Mouse (Mus musculus) retina, postnatal 7 days (tissue): ENCODE results near the gene Gm20388.

ENCODE experiments used
- DNase-seq: peaks from one replicate; pipeline ENCODE4 v3.0.0-alpha.2; 2012; ENCODE audit warnings: low read depth, low spot score

Gm20388 gene

GRCm38 (mm10) chr8:120737166-120737565 lies 826.5 kb downstream of the Gm20388 start:
- no peak for DNase-seq

- no peak for DNase-seq
Measured at GRCm38 (mm10) chr8:120738771-120739170, 828.1 kb downstream of the Gm20388 start.

GRCm38 (mm10) chr8:120739526-120739925 lies 828.9 kb downstream of the Gm20388 start:
- DNase-seq = no peak

- no peak for DNase-seq
Measured at GRCm38 (mm10) chr8:120740579-120740978, 829.9 kb downstream of the Gm20388 start.

GRCm38 (mm10) chr8:120741001-120741400 lies 830.4 kb downstream of the Gm20388 start:
- no peak for DNase-seq

- no peak for DNase-seq
Measured at GRCm38 (mm10) chr8:120741815-120742530, 831.3 kb downstream of the Gm20388 start.

GRCm38 (mm10) chr8:120743149-120743897 lies 832.7 kb downstream of the Gm20388 start:
- DNase-seq = no peak

GRCm38 (mm10) chr8:120743898-120744290 lies 833.3 kb downstream of the Gm20388 start:
- no peak for DNase-seq

- DNase-seq = no peak
Measured at GRCm38 (mm10) chr8:120744448-120744847, 833.8 kb downstream of the Gm20388 start.

GRCm38 (mm10) chr8:120745226-120745625 lies 834.6 kb downstream of the Gm20388 start:
- DNase-seq = no peak

- DNase-seq = no peak
Measured at GRCm38 (mm10) chr8:120746007-120746701, 835.5 kb downstream of the Gm20388 start.

- DNase-seq = no peak
Measured at GRCm38 (mm10) chr8:120747286-120747685, 836.6 kb downstream of the Gm20388 start.

GRCm38 (mm10) chr8:120750616-120751015 lies 840.0 kb downstream of the Gm20388 start:
- DNase-seq = no peak

- DNase-seq = no peak
Measured at GRCm38 (mm10) chr8:120751226-120752081, 840.8 kb downstream of the Gm20388 start.

- DNase-seq = no peak
Measured at GRCm38 (mm10) chr8:120752082-120752452, 841.4 kb downstream of the Gm20388 start.

GRCm38 (mm10) chr8:120753476-120753875 lies 842.8 kb downstream of the Gm20388 start:
- no peak for DNase-seq

GRCm38 (mm10) chr8:120755306-120756297 lies 845.0 kb downstream of the Gm20388 start:
- no peak for DNase-seq

- no peak for DNase-seq
Measured at GRCm38 (mm10) chr8:120758005-120758404, 847.4 kb downstream of the Gm20388 start.

GRCm38 (mm10) chr8:120759847-120760246 lies 849.2 kb downstream of the Gm20388 start:
- DNase-seq = no peak
